Mouse (Mus musculus): ENCODE measurements at regions not wholly inside any gene's neighbourhood (a gene's known extent, or its start where the extent isn't known, plus 50 kb on each side); places are given as distances from the start of the nearest gene placed in this dataset.
A peak's percentile ranks its signal among the peaks of the same experiment; 100 is the strongest.

GRCm38 (mm10) chr14:120642591-120642990 lies 164.3 kb downstream of the Rap2a start:
- Histone ChIP-seq H3K4me3 (ENCODE audit: low read length) (no peak overlapping the region), H3K4me2 (ENCODE audit: low read depth, low read length) (no peak overlapping the region), H3K4me1 (ENCODE audit: control insufficient read depth, insufficient read depth, low read length) (no peaks in the 10 kb centered on the region), H3K27ac (ENCODE audit: low read length) (no peak overlapping the region), H3K27me3 (replicated peaks; ENCODE audit: control insufficient read depth, insufficient read depth, low read length) (no peaks in the 10 kb centered on the region), H3K9me3 (ENCODE audit: control insufficient read depth, low read length) (no peaks in the 10 kb centered on the region), H3K36me3 (ENCODE audit: control insufficient read depth, insufficient read depth, low read length) (no peaks in the 10 kb centered on the region), H3K9ac (ENCODE audit: low read depth, low read length) (no peak overlapping the region)
- WGBS = 87% methylated on average over 5 of the region's 5 CpGs
- no peak for ATAC-seq

- Histone ChIP-seq H3K4me3 (ENCODE audit: low read length) (no peak overlapping the region), H3K9ac (ENCODE audit: low read depth, low read length) (no peak overlapping the region), H3K4me1 (ENCODE audit: control insufficient read depth, insufficient read depth, low read length) (no peaks in the 10 kb centered on the region), H3K9me3 (ENCODE audit: control insufficient read depth, low read length) (no peaks in the 10 kb centered on the region), H3K36me3 (ENCODE audit: control insufficient read depth, insufficient read depth, low read length) (no peaks in the 10 kb centered on the region), H3K4me2 (ENCODE audit: low read depth, low read length) (no peak overlapping the region), H3K27ac (ENCODE audit: low read length) (no peak overlapping the region), H3K27me3 (replicated peaks; ENCODE audit: control insufficient read depth, insufficient read depth, low read length) (no peaks in the 10 kb centered on the region)
- WGBS = 88% methylated on average over 7 of the region's 7 CpGs
- ATAC-seq = no peak
These were observed 173.8 kb downstream of the Rap2a start for GRCm38 (mm10) chr14:120652034-120652433.

DNA sequence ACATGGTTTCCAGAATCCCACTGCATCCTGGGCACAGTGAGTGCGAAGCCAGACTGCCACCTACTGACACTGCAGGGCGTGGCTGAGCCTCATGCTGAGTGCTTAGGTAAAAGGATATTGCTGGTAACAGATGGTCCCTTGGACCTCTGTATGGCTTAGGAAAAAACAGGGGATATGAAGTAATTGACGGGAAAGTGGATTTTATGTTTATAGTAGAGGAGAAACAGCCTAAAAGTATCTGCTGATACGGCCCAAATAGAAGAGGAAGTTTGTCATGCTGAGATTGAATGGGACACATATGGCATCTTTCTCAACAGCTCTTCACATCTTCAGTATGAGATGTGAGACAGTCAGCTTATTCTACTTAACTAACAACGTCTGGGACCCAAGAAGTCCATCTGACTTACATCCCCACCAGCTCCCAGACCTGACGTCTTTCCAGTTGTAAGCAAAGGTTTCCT lies 182.1 kb downstream of the Rap2a start:
- Histone ChIP-seq H3K9ac (ENCODE audit: low read depth, low read length) (no peak overlapping the region), H3K27me3 (replicated peaks; ENCODE audit: control insufficient read depth, insufficient read depth, low read length) (no peaks in the 10 kb centered on the region), H3K27ac (ENCODE audit: low read length) (no peak overlapping the region), H3K4me2 (ENCODE audit: low read depth, low read length) (no peak overlapping the region), H3K36me3 (ENCODE audit: control insufficient read depth, insufficient read depth, low read length) (no peaks in the 10 kb centered on the region), H3K4me3 (ENCODE audit: low read length) (no peak overlapping the region), H3K4me1 (ENCODE audit: control insufficient read depth, insufficient read depth, low read length) (peaks cover 3% of the 10 kb centered on the region; the same call in 1 of the 2 replicates), H3K9me3 (ENCODE audit: control insufficient read depth, low read length) (no peaks in the 10 kb centered on the region)
- ATAC-seq = peak; percentile 84
- WGBS = 46% methylated on average over 6 of the region's 6 CpGs

GRCm38 (mm10) chr14:120661111-120661510 lies 182.9 kb downstream of the Rap2a start:
- Histone ChIP-seq H3K4me1 (ENCODE audit: control insufficient read depth, insufficient read depth, low read length) (peaks cover 3% of the 10 kb centered on the region; the same call in 1 of the 2 replicates), H3K4me3 (ENCODE audit: low read length) (no peak overlapping the region), H3K9me3 (ENCODE audit: control insufficient read depth, low read length) (no peaks in the 10 kb centered on the region), H3K27ac (ENCODE audit: low read length) (no peak overlapping the region), H3K27me3 (replicated peaks; ENCODE audit: control insufficient read depth, insufficient read depth, low read length) (no peaks in the 10 kb centered on the region), H3K36me3 (ENCODE audit: control insufficient read depth, insufficient read depth, low read length) (no peaks in the 10 kb centered on the region), H3K9ac (ENCODE audit: low read depth, low read length) (no peak overlapping the region), H3K4me2 (ENCODE audit: low read depth, low read length) (no peak overlapping the region)
- 84% methylated on average over 5 of the region's 5 CpGs for WGBS
- ATAC-seq = no peak

- ATAC-seq = no peak
These were observed 191.4 kb downstream of the Rap2a start for GRCm38 (mm10) chr14:120669665-120670064.

DNA sequence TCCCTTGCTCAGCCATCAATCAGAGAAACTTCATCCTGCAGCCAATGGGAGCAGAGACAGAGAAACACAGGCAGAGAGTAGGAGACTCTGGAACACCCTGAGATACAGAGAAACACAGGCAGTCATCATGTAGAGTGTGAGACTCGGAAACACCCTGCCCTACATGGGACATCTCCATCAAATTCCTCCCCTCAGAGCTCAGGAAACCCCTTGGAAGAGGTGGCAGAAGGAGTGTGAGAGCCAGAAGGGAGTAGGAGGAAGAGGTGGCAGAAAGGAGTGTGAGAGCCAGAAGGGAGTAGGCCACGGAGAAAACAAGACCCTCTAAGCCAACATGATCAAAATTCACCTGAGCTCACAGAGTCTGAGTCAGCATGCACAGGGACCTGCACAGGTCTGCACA lies 197.5 kb downstream of the Rap2a start:
- Histone ChIP-seq H3K4me3 (ENCODE audit: low read length) (no peak overlapping the region), H3K9me3 (ENCODE audit: control insufficient read depth, low read length) (no peaks in the 10 kb centered on the region), H3K27me3 (replicated peaks; ENCODE audit: control insufficient read depth, insufficient read depth, low read length) (no peaks in the 10 kb centered on the region), H3K36me3 (ENCODE audit: control insufficient read depth, insufficient read depth, low read length) (no peaks in the 10 kb centered on the region), H3K4me2 (ENCODE audit: low read depth, low read length) (no peak overlapping the region), H3K27ac (ENCODE audit: low read length) (no peak overlapping the region), H3K4me1 (ENCODE audit: control insufficient read depth, insufficient read depth, low read length) (no peaks in the 10 kb centered on the region), H3K9ac (ENCODE audit: low read depth, low read length) (no peak overlapping the region)
- ATAC-seq = no peak
- 90% methylated on average over 2 of the region's 2 CpGs for WGBS

More at GRCm38 (mm10) chr14:120669665-120670064, 191.4 kb downstream of the Rap2a start:
- Histone ChIP-seq H3K4me2 (ENCODE audit: low read depth, low read length) (no peak overlapping the region), H3K27ac (ENCODE audit: low read length) (no peak overlapping the region), H3K36me3 (ENCODE audit: control insufficient read depth, insufficient read depth, low read length) (no peaks in the 10 kb centered on the region), H3K27me3 (replicated peaks; ENCODE audit: control insufficient read depth, insufficient read depth, low read length) (no peaks in the 10 kb centered on the region), H3K4me3 (ENCODE audit: low read length) (no peak overlapping the region), H3K4me1 (ENCODE audit: control insufficient read depth, insufficient read depth, low read length) (no peaks in the 10 kb centered on the region), H3K9ac (ENCODE audit: low read depth, low read length) (no peak overlapping the region), H3K9me3 (ENCODE audit: control insufficient read depth, low read length) (no peaks in the 10 kb centered on the region)
- 76% methylated on average over 5 of the region's 5 CpGs for WGBS

DNA sequence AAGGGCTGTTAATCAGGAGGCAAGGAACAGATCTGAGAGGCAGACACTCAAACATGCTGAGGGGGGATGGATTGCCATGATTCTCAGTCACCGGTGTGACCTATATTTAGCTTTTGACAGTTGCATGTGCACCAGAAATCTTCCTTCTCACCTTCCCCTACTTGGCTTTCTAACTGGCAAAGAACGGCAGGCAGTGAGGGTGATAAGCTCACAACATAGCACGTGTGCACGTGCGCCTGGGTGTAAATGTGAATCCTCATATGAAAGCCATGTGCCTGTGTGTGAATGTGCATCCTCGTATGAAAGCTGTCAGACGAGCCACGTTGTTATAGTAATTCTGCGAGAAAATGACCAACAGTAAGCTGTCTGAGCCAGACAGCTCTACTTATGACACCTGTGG lies 200.3 kb downstream of the Rap2a start:
- 87% methylated on average over 9 of the region's 9 CpGs for WGBS
- H3K36me3 ChIP-seq (ENCODE audit: control insufficient read depth, insufficient read depth, low read length) = no peaks in the 10 kb centered on the region
- ATAC-seq = no peak
- no peak overlapping the region for H3K27ac ChIP-seq (ENCODE audit: low read length)
- no peaks in the 10 kb centered on the region for H3K9me3 ChIP-seq (ENCODE audit: control insufficient read depth, low read length)
- H3K27me3 ChIP-seq (replicated peaks; ENCODE audit: control insufficient read depth, insufficient read depth, low read length) = no peaks in the 10 kb centered on the region
- no peak overlapping the region for H3K4me2 ChIP-seq (ENCODE audit: low read depth, low read length)
- no peak overlapping the region for H3K9ac ChIP-seq (ENCODE audit: low read depth, low read length)
- H3K4me3 ChIP-seq (ENCODE audit: low read length) = no peak overlapping the region
- H3K4me1 ChIP-seq (ENCODE audit: control insufficient read depth, insufficient read depth, low read length) = no peaks in the 10 kb centered on the region

DNA sequence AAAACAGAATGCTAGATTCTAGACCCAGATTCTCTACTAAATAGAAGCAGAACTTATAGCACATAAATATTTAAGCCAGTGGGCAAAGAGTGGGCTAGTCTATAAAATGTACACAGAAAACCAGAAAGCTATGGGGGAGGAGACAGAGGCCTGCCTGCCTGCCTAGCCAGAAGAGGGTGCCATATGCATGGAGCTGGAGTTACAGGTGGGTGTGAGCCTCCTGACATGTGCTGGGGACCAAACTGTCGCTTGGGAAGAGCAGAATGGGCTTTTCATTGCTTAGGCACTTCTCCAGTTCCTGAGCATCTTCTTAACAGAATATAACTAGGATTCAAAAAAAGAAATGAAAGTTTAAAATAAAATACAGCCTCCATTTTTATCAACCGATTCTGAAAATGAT lies 200.8 kb downstream of the Rap2a start:
- Histone ChIP-seq H3K9ac (ENCODE audit: low read depth, low read length) (no peak overlapping the region), H3K27me3 (replicated peaks; ENCODE audit: control insufficient read depth, insufficient read depth, low read length) (no peaks in the 10 kb centered on the region), H3K4me2 (ENCODE audit: low read depth, low read length) (no peak overlapping the region), H3K9me3 (ENCODE audit: control insufficient read depth, low read length) (no peaks in the 10 kb centered on the region), H3K36me3 (ENCODE audit: control insufficient read depth, insufficient read depth, low read length) (no peaks in the 10 kb centered on the region), H3K4me1 (ENCODE audit: control insufficient read depth, insufficient read depth, low read length) (no peaks in the 10 kb centered on the region), H3K27ac (ENCODE audit: low read length) (no peak overlapping the region), H3K4me3 (ENCODE audit: low read length) (no peak overlapping the region)
- ATAC-seq = no peak
- 71% methylated on average over 2 of the region's 2 CpGs for WGBS

GRCm38 (mm10) chr14:120680272-120680671 lies 202.0 kb downstream of the Rap2a start:
- Histone ChIP-seq H3K4me3 (ENCODE audit: low read length) (no peak overlapping the region), H3K4me1 (ENCODE audit: control insufficient read depth, insufficient read depth, low read length) (no peaks in the 10 kb centered on the region), H3K36me3 (ENCODE audit: control insufficient read depth, insufficient read depth, low read length) (no peaks in the 10 kb centered on the region), H3K4me2 (ENCODE audit: low read depth, low read length) (no peak overlapping the region), H3K27ac (ENCODE audit: low read length) (no peak overlapping the region), H3K9ac (ENCODE audit: low read depth, low read length) (no peak overlapping the region), H3K27me3 (replicated peaks; ENCODE audit: control insufficient read depth, insufficient read depth, low read length) (no peaks in the 10 kb centered on the region), H3K9me3 (ENCODE audit: control insufficient read depth, low read length) (no peaks in the 10 kb centered on the region)
- WGBS = 86% methylated on average over 2 of the region's 2 CpGs
- ATAC-seq = no peak

- Histone ChIP-seq H3K27ac (ENCODE audit: low read length) (no peak overlapping the region), H3K4me3 (ENCODE audit: low read length) (no peak overlapping the region), H3K9ac (ENCODE audit: low read depth, low read length) (no peak overlapping the region), H3K36me3 (ENCODE audit: control insufficient read depth, insufficient read depth, low read length) (no peaks in the 10 kb centered on the region), H3K4me1 (ENCODE audit: control insufficient read depth, insufficient read depth, low read length) (no peaks in the 10 kb centered on the region), H3K9me3 (ENCODE audit: control insufficient read depth, low read length) (no peaks in the 10 kb centered on the region), H3K27me3 (replicated peaks; ENCODE audit: control insufficient read depth, insufficient read depth, low read length) (no peaks in the 10 kb centered on the region), H3K4me2 (ENCODE audit: low read depth, low read length) (no peak overlapping the region)
- no peak for ATAC-seq
- 79% methylated on average over 4 of the region's 4 CpGs for WGBS
These were observed 207.0 kb downstream of the Rap2a start for GRCm38 (mm10) chr14:120685263-120685662.

All from intestine, embryonic 16.5 days (tissue).